Mouse (Mus musculus) liver, embryonic 13.5 days (tissue): ENCODE data around the gene 1700017B05Rik. TPM values are rescaled to one million over a fixed set of nuclear protein-coding genes. Genes with fewer than 3 reads are reported as not detected.

Experiments
- ATAC-seq: fragments of 200-750 bp; cut with Nextera tagmentation; 2 replicates; pipeline ENCODE4 v1.8.0; 2017; ENCODE audit warnings: low read depth, mild to moderate bottlenecking, moderate number of reproducible peaks, moderate library complexity
- DNase-seq: peaks from one replicate; pipeline ENCODE4 v3.0.0; 2022
- H3K27ac ChIP-seq: fragments of 300-500 bp; sonication (generic); 2 replicates; pipeline ENCODE4 v1.5.1; 2015; ENCODE audit warnings: moderate library complexity, mild to moderate bottlenecking, inconsistent platforms
- H3K27me3 ChIP-seq: fragments of 300-500 bp; sonication (generic); 2 replicates; pipeline ENCODE4 v1.6.1; 2015; ENCODE audit warnings: mild to moderate bottlenecking, inconsistent platforms
- H3K36me3 ChIP-seq: fragments of 300-500 bp; sonication (generic); 2 replicates; pipeline ENCODE4 v1.6.1; 2015; ENCODE audit warnings: mild to moderate bottlenecking, inconsistent platforms
- H3K4me1 ChIP-seq: fragments of 300-500 bp; sonication (generic); replicated peaks from 2 replicates; pipeline ENCODE4 v1.6.1; 2015; ENCODE audit warnings: inconsistent platforms
- H3K4me2 ChIP-seq: fragments of 300-500 bp; sonication (generic); 2 replicates; pipeline ENCODE4 v1.6.1; 2015; ENCODE audit warnings: inconsistent platforms, mild to moderate bottlenecking, moderate library complexity
- H3K4me3 ChIP-seq: fragments of 300-500 bp; sonication (generic); replicated peaks from 2 replicates; pipeline ENCODE4 v1.5.1; 2015; ENCODE audit warnings: mild to moderate bottlenecking, inconsistent platforms
- H3K9ac ChIP-seq: fragments of 300-500 bp; sonication (generic); 2 replicates; pipeline ENCODE4 v1.6.1; 2015; ENCODE audit warnings: mild to moderate bottlenecking, inconsistent platforms
- H3K9me3 ChIP-seq: fragments of 300-500 bp; sonication (generic); replicated peaks from 2 replicates; pipeline ENCODE4 v1.6.1; 2016; ENCODE audit warnings: inconsistent platforms
- WGBS: fragments of 180-500 bp; shearing (Covaris S2); methylation state at CpG from one replicate; pipeline ENCODE4 v1.1.7; 2015; ENCODE audit not compliant: insufficient replicate concordance; 5-methylcytosine and 5-hydroxymethylcytosine counted together
- polyA plus RNA-seq: library from polyadenylated mRNA; unstranded; fragments of >200 nt; fragmentation: Nextera tagmentation; extraction: Ambion mirVana; gene quantifications from 2 replicates; pipeline ENCODE4 v1.2.1, GENCODE M21; 2015

1700017B05Rik gene
- polyA plus RNA-seq, 1 experiment from 2014 or later, result 14.6 TPM

DNA sequence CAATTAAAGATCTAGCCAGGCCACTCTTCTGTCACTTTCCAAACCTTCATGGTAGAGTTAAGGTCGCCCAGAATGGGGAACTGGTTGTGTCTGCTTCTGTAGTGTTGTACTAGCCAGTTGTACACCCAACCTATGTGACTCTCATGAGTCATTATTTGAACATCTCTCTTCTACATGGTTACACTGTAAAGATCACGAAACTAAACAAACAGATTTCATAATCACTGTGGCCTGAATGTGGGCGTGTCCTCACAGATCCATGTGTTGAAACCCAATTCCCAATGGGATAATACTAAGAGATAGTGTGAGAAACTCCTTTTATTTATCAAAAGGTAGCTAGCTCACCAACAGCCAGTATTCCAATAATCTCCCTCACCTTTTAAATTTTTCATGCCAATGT is 33.3 kb upstream of the 1700017B05Rik start:
- Histone ChIP-seq H3K4me3 (no peak overlapping the region), H3K9me3 (no peaks in the 10 kb centered on the region), H3K4me2 (no peak overlapping the region), H3K36me3 (no peaks in the 10 kb centered on the region), H3K9ac (no peak overlapping the region), H3K27me3 (0 out of 2 replicates have a peak, but pooled peaks cover 5% of the 10 kb centered on the region), H3K4me1 (peaks cover 59% of the 10 kb centered on the region), H3K27ac (peak overlapping the region; percentile 52; the same call in 1 of the 2 replicates)
- WGBS, result 55% methylated on average over 3 of the region's 3 CpGs
- no peak for DNase-seq
- no peak for ATAC-seq

DNA sequence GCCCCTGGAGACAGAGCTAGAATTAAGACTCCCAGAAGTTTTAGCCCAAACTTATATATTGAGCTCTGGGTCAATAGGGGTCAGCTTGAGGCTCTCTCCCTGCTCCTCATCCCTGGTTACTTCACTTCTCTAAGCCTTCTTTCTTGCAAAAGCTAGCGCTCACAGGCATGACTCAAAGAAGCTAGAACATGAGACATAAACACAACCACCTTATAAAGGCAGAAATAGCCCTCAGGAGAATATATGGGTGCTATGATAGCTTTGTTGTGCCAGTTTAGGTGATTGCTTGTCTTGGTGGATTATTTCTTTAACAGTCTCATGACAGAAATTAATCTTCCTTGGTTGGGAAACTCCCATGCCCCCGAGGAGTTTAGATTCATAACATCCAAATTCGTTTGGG is 32.5 kb upstream of the 1700017B05Rik start:
- no peak overlapping the region for H3K4me3 ChIP-seq
- ATAC-seq (no peak), DNase-seq (no peak)
- 64% methylated on average over 3 of the region's 3 CpGs for WGBS
- peaks cover 52% of the 10 kb centered on the region for H3K4me1 ChIP-seq
- H3K9me3 ChIP-seq, result no peaks in the 10 kb centered on the region
- no peak overlapping the region for H3K4me2 ChIP-seq
- H3K27me3 ChIP-seq, result 0 out of 2 replicates have a peak, but pooled peaks cover 5% of the 10 kb centered on the region
- H3K27ac ChIP-seq, result no peak overlapping the region
- no peak overlapping the region for H3K9ac ChIP-seq
- no peaks in the 10 kb centered on the region for H3K36me3 ChIP-seq

DNA sequence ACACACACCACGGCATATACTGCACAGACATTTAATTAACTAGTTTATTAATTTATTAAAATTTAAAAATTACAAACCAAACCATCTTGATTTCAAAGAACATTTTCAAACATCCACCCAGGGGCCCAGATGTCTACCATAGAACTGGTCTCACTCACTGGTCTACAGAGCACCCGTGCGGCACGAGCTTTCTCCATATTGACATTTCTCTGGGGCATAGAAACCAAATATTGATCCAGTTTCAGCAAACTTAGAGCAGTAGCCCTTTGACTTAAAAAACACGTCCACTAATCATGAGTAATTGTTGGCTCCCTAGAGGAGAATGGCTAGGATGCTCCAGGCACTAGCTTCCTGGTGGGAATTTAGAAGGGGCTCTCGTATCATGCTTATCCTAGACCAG is 24.8 kb upstream of the 1700017B05Rik start:
- 0 out of 2 replicates have a peak overlapping the region, but pooled peaks have one; percentile 8 for H3K27ac ChIP-seq

DNA sequence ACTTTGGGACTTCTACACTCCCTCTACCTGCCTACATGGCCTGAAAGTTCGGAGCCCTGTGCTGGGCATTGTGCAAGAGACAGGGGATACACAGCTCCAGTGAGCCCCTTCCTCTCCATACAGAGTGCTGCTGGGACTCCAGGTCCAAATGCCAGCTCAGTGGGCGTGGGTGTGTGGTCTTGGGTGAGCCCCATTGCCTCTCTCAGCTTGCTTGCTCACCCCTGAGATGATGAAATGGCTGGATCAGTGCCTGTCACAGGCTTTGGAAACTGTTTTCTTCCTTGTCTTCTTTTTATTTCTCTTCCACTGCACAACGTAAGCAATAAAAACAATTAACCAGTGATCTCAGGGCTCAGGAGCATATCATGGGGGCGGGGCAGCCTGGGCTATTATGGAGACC is 20.9 kb upstream of the 1700017B05Rik start:
- Histone ChIP-seq H3K9me3 (no peaks in the 10 kb centered on the region), H3K27ac (no peak overlapping the region), H3K27me3 (peaks cover 35% of the 10 kb centered on the region), H3K9ac (no peak overlapping the region), H3K4me2 (no peak overlapping the region), H3K4me3 (no peak overlapping the region), H3K4me1 (peaks cover 34% of the 10 kb centered on the region), H3K36me3 (no peaks in the 10 kb centered on the region)
- ATAC-seq, result no peak
- no peak for DNase-seq
- 63% methylated on average over 4 of the region's 4 CpGs for WGBS

More for the DNA sequence above, 24.8 kb upstream of the 1700017B05Rik start:
- H3K4me1 ChIP-seq, result peaks cover 12% of the 10 kb centered on the region; the same call in 1 of the 2 replicates
- WGBS, result 71% methylated on average over 6 of the region's 6 CpGs
- no peaks in the 10 kb centered on the region for H3K36me3 ChIP-seq
- ATAC-seq (0 out of 2 replicates have a peak, but pooled peaks have one; percentile 29), DNase-seq (no peak)
- peaks cover 10% of the 10 kb centered on the region for H3K27me3 ChIP-seq
- no peak overlapping the region for H3K4me3 ChIP-seq
- H3K9ac ChIP-seq, result no peak overlapping the region
- H3K9me3 ChIP-seq, result no peaks in the 10 kb centered on the region
- H3K4me2 ChIP-seq, result no peak overlapping the region

DNA sequence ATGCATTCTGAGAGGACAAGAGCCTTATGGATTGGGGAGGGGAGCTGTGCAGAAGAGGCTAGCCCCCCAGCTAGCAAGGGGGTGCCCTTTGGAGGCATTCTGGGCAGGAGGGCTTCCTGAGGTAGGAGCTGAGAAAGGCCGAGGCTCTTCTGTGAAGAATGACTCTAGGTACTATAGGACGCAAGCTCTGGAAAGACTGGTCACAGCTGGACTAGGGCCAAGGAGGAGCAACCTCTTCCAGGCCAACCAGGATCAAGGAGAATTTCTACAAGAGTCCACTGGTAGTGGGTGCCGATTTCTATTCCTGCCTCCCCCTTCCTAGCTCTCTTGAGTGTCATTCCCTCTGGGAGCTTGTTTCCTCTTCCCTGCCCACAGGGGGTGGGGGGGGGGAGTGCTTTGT is 20.3 kb upstream of the 1700017B05Rik start:
- no peak overlapping the region for H3K4me2 ChIP-seq
- DNase-seq (no peak), ATAC-seq (no peak)
- H3K27me3 ChIP-seq, result peaks cover 37% of the 10 kb centered on the region
- H3K27ac ChIP-seq, result no peak overlapping the region
- H3K9me3 ChIP-seq, result no peaks in the 10 kb centered on the region
- no peaks in the 10 kb centered on the region for H3K36me3 ChIP-seq
- H3K9ac ChIP-seq, result no peak overlapping the region
- H3K4me1 ChIP-seq, result peaks cover 38% of the 10 kb centered on the region
- 62% methylated on average over 3 of the region's 3 CpGs for WGBS
- H3K4me3 ChIP-seq, result no peak overlapping the region

DNA sequence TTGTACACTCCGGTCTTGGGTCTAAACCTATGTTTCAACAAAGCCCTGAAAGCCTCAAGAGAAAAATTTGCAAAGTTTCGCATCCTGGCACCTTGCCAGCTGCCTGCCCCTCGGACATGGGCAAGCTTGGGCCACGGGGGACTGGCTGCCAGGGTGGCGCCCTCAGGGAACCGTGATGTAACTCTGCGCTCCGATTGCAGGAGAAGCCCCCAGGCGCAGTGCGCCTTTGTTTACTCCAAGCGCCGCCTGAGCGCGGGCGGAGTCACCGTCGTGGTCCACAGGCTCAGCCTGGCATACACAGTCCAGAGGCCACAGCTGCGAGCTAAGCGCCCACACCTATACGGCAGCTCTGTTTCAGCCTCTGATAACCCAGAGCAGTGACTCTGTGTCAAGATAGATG is 19.1 kb upstream of the 1700017B05Rik start:
- Histone ChIP-seq H3K27me3 (peaks cover 37% of the 10 kb centered on the region), H3K4me3 (no peak overlapping the region), H3K4me2 (peak overlapping the region; percentile 42), H3K9ac (no peak overlapping the region; the same call in 1 of the 2 replicates), H3K4me1 (peaks cover 40% of the 10 kb centered on the region), H3K9me3 (no peaks in the 10 kb centered on the region), H3K36me3 (no peaks in the 10 kb centered on the region), H3K27ac (peak overlapping the region; percentile 31; the same call in 1 of the 2 replicates)
- DNase-seq (no peak), ATAC-seq (peak; percentile 76)
- WGBS, result 26% methylated on average over 20 of the region's 20 CpGs

DNA sequence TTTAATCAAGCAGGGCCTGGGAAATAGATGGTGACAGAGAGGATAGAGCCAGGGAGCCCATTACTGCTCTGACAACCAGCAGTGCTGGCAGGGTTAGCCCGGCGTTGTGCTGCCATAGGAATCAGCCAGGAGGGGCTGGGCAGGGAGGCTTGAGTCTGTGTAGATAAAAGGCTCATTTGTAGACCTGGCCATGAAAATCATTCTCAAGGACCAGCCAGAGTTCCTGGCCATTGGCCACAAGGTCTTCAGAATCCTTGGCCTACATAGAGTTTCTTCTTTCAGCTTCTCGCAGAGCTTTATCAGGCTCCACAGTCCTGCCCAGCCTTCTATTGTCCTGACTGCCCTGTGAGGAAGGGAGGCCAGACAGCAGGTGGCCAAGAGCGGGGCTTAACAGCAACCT is 17.0 kb upstream of the 1700017B05Rik start:
- Histone ChIP-seq H3K9ac (no peak overlapping the region), H3K4me3 (no peak overlapping the region), H3K9me3 (no peaks in the 10 kb centered on the region), H3K27me3 (peaks cover 51% of the 10 kb centered on the region), H3K4me2 (no peak overlapping the region), H3K36me3 (no peaks in the 10 kb centered on the region), H3K4me1 (peaks cover 36% of the 10 kb centered on the region), H3K27ac (no peak overlapping the region)
- WGBS, result 58% methylated on average over 4 of the region's 4 CpGs
- no peak for DNase-seq
- ATAC-seq, result no peak

DNA sequence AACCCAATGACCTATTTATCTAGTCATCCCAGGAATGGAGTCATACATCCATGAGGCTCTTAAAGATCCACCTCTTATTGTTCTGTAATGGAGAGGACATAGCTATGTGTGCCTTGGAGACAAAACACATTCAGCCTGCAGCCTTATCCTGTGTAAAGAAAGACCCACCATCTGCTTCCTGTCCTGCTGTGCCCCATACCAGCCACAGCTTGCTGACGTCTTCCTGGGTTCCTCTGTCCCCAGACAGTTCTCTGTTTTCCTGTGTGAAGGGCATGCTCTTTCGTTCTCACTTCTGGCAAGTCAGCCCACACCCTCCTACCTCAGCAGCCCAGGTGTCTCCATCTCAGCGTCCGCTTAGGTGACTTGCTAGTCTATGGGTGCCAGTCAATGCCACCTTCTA is 15.9 kb upstream of the 1700017B05Rik start:
- H3K36me3 ChIP-seq, result no peaks in the 10 kb centered on the region
- DNase-seq (no peak), ATAC-seq (0 out of 2 replicates have a peak, but pooled peaks have one; percentile 25)
- H3K27me3 ChIP-seq, result peaks cover 51% of the 10 kb centered on the region
- H3K4me2 ChIP-seq, result no peak overlapping the region
- H3K9me3 ChIP-seq, result no peaks in the 10 kb centered on the region
- peaks cover 38% of the 10 kb centered on the region for H3K4me1 ChIP-seq
- no peak overlapping the region for H3K9ac ChIP-seq
- WGBS, result 28% methylated on average over 4 of the region's 4 CpGs
- no peak overlapping the region for H3K27ac ChIP-seq
- no peak overlapping the region for H3K4me3 ChIP-seq

DNA sequence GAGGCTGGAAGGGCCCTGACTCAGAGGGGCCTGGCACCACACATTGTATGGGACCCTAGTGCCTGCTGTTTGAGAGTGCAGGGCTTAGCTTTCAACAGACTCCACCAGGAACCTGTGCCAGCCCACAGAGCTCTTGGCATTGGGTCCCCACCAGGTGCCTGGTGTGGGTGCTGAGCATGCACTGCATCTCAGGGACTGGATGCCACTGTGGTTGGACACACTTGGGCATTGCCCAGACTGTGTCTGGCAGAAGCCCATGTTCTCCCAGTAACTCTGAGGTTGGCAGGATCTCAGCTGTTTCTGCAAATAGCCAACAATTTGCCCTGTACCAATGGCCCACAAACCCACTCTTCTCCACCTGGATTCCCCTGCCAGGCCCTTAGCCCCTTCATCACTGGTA is 13.9 kb upstream of the 1700017B05Rik start:
- Histone ChIP-seq H3K4me3 (no peak overlapping the region), H3K9me3 (no peaks in the 10 kb centered on the region), H3K9ac (no peak overlapping the region; the same call in 1 of the 2 replicates), H3K4me1 (peaks cover 42% of the 10 kb centered on the region), H3K36me3 (no peaks in the 10 kb centered on the region), H3K27me3 (peaks cover 49% of the 10 kb centered on the region), H3K27ac (no peak overlapping the region), H3K4me2 (no peak overlapping the region)
- no peak for DNase-seq
- no peak for ATAC-seq

DNA sequence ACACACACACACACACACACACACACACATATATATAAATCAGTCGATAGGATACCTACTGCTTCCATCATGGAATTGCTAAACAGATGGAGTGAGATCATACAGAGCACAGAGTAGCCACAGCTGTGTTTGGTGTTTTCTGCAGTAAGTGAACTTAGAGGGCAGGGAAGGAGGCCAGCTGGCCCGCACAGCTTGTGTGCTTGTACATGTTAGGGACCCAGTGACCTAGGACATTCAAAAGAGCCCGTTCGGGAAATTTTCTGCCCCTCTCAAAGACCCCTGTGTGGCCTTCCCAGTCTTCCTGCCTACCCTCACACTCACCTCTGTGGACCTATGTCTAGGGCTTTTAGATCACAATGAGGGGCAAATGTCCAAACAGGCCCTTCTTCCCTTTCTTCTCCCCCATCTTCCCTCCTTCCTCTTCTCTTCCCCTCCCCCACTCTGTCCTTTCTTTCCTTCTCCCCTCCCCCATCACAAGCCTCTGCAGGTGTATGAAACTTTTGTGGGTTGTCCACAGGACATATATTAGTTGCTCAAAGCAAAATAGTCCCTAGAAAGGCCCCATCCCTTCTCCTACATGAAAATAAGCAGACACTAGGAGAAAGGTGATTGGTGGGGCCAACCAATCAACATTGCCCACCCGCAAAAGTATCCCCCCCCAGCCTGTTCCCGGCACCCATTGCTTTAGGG is 11.5 kb upstream of the 1700017B05Rik start:
- Histone ChIP-seq H3K4me2 (no peak overlapping the region), H3K4me1 (peaks cover 37% of the 10 kb centered on the region), H3K36me3 (no peaks in the 10 kb centered on the region), H3K27me3 (peaks cover 52% of the 10 kb centered on the region), H3K4me3 (no peak overlapping the region), H3K27ac (no peak overlapping the region), H3K9ac (no peak overlapping the region), H3K9me3 (no peaks in the 10 kb centered on the region)
- ATAC-seq (no peak), DNase-seq (no peak)
- WGBS, result 36% methylated on average over 6 of the region's 6 CpGs

DNA sequence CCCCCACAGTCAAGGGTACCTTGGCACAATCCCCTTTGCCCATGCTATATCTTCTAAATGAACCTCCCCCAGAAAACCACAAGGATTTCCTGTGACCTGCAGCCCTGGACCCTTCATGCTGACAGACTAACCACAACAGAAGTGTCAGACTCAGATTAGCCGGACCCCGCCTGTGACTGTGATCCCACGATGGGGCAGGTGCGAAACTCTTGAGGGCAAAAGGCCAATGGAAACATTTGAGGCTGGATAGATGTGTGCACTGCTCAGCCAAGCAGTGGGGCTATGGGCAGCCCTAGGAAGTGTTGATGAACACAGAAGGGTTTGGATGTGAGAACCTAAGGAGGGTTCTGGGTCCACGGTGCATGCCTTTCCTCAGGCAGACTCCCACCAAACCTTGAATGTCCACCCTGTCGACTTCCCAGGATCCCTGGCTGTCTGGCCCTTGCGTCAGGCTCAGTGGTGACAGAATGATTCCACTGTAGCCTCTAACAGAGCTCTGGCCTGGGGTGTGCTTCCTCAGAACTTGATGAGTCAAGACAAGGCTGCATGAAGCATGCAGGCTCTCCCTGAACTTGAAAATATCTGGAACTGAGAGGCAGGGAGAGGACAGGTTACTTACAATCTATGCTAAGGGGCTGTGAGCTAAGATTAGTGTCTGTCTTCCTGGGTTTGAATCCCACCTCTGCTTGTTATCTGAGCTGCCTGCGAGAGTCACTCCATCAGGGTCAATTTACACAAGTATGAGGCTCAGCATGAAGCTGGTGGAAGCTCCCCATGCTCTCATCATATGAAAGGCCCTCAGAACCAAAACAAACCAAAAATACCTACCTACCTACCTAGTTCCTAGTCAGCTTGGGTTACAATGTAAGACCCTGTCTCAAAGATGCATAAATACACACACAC is 10.7 kb upstream of the 1700017B05Rik start:
- peaks cover 47% of the 10 kb centered on the region for H3K27me3 ChIP-seq
- DNase-seq (no peak), ATAC-seq (no peak)
- no peaks in the 10 kb centered on the region for H3K9me3 ChIP-seq
- no peak overlapping the region for H3K9ac ChIP-seq
- peaks cover 37% of the 10 kb centered on the region for H3K4me1 ChIP-seq
- no peak overlapping the region for H3K4me3 ChIP-seq
- H3K27ac ChIP-seq, result no peak overlapping the region
- H3K4me2 ChIP-seq, result no peak overlapping the region
- H3K36me3 ChIP-seq, result no peaks in the 10 kb centered on the region
- WGBS, result 18% methylated on average over 8 of the region's 8 CpGs
